14 mouse cellular contexts compared by ENCODE assay signal in genomic region chr17:67566216-67566615, GRCm38 (mm10).
DNase-seq lines count a peak whose midpoint lies in the region; ATAC-seq and TF ChIP-seq lines count a peak whose summit lies in the region.
"Had no signal": no experiment of that assay in that cellular context is flagged by ENCODE, and none has a peak within 500 bp of the region (broad histone marks: within the 10 kb centered on the region; RNA-seq: fewer than 3 reads in every experiment).

No protein-coding gene starts in this region.

- no peak overlapping the region for H3K4me2 ChIP-seq in embryonic facial prominence, embryonic 13.5 days
- no peak overlapping the region for H3K4me2 ChIP-seq in lung, embryonic 14.5 days
- H3K4me2 ChIP-seq: forebrain, embryonic 12.5 days; liver, embryonic 13.5 days; midbrain, embryonic 12.5 days had no signal

- no peak overlapping the region for H3K9ac ChIP-seq in embryonic facial prominence, embryonic 13.5 days
- H3K9ac ChIP-seq in lung, embryonic 14.5 days, result no peak overlapping the region
- H3K9ac ChIP-seq: forebrain, embryonic 12.5 days; liver, embryonic 13.5 days; midbrain, embryonic 12.5 days had no signal

- no peaks in the 10 kb centered on the region for H3K36me3 ChIP-seq in embryonic facial prominence, embryonic 13.5 days
- H3K36me3 ChIP-seq in embryonic facial prominence, embryonic 10.5 days (replicated peaks), result no peaks in the 10 kb centered on the region
- H3K36me3 ChIP-seq in lung, embryonic 14.5 days (ENCODE audit: insufficient read depth), result no peaks in the 10 kb centered on the region
- H3K36me3 ChIP-seq: forebrain, embryonic 12.5 days; liver, embryonic 13.5 days; midbrain, embryonic 12.5 days had no signal

- no peaks in the 10 kb centered on the region for H3K27me3 ChIP-seq in embryonic facial prominence, embryonic 13.5 days
- H3K27me3 ChIP-seq in embryonic facial prominence, embryonic 10.5 days (replicated peaks; ENCODE audit: low read depth, poor library complexity, severe bottlenecking), result no peaks in the 10 kb centered on the region
- H3K27me3 ChIP-seq in lung, embryonic 14.5 days (ENCODE audit: insufficient read depth, low read length), result no peaks in the 10 kb centered on the region
- H3K27me3 ChIP-seq: forebrain, embryonic 12.5 days; liver, embryonic 13.5 days; midbrain, embryonic 12.5 days had no signal

- TF ChIP-seq POLR2A in lung, adult 2 months (IDR thresholded peaks at IDR 0.05; ENCODE audit: borderline replicate concordance, extremely low read depth, low read depth, low read length), result no peak

- WGBS in embryonic facial prominence, embryonic 13.5 days, result 89% methylated on average over 11 of the region's 11 CpGs
- WGBS in embryonic facial prominence, embryonic 10.5 days, result 88% methylated on average over 11 of the region's 11 CpGs
- 66% methylated on average over 11 of the region's 11 CpGs for WGBS in lung, embryonic 14.5 days
- WGBS in lung, adult 2 months, result 49% methylated on average over 11 of the region's 11 CpGs

- no peak overlapping the region for H3K4me3 ChIP-seq in embryonic facial prominence, embryonic 13.5 days
- H3K4me3 ChIP-seq in embryonic facial prominence, embryonic 10.5 days, result no peak overlapping the region
- no peak overlapping the region for H3K4me3 ChIP-seq in lung, embryonic 14.5 days (ENCODE audit: low read depth, low read length)
- H3K4me3 ChIP-seq in lung, adult 2 months (replicated peaks; ENCODE audit: extremely low read depth, low read depth, low read length), result no peak overlapping the region
- H3K4me3 ChIP-seq: forebrain, embryonic 12.5 days; liver, embryonic 13.5 days; midbrain, embryonic 12.5 days had no signal

- H3K27ac ChIP-seq in embryonic facial prominence, embryonic 13.5 days, result peak overlapping the region; percentile 49; the same call in 1 of the 2 replicates
- H3K27ac ChIP-seq in embryonic facial prominence, embryonic 10.5 days (replicated peaks), result no peak overlapping the region
- peak overlapping the region; percentile 54; the same call in 1 of the 2 replicates for H3K27ac ChIP-seq in lung, embryonic 14.5 days (ENCODE audit: low read depth)
- H3K27ac ChIP-seq: forebrain, embryonic 12.5 days; liver, embryonic 13.5 days; midbrain, embryonic 12.5 days had no signal

- no peak for ATAC-seq in embryonic facial prominence, embryonic 13.5 days (ENCODE audit: insufficient number of reproducible peaks, insufficient read depth, low FRiP score, low TSS enrichment, low read depth)
- no peak for ATAC-seq in lung, embryonic 14.5 days (ENCODE audit: insufficient read depth)
- no peak for ATAC-seq in inflammation-experienced regulatory T-cells, adult 6 months

- DNase-seq in embryonic facial prominence, embryonic 10.5 days (ENCODE audit: low spot score), result no peak
- peak; percentile 54 for DNase-seq in lung, embryonic 14.5 days
- no peak for DNase-seq in lung, adult 2 months
- peak; percentile 62 for DNase-seq in kidney, postnatal 14 days
- peak; percentile 18 for DNase-seq in skeletal muscle tissue, adult 2 months (ENCODE audit: low read depth, low spot score)
- DNase-seq in right cerebral cortex, postnatal 4 days, result no peak
- DNase-seq: cerebellum, adult 11-12 months; gastrocnemius, postnatal 14 days; liver, embryonic 13.5 days; thymus, postnatal 25 days had no signal

- TF ChIP-seq CTCF in lung, embryonic 14.5 days (IDR thresholded peaks at IDR 0.05; ENCODE audit: low read depth), result no peak
- TF ChIP-seq CTCF in lung, adult 2 months (IDR thresholded peaks at IDR 0.05; ENCODE audit: insufficient read depth, low read length), result no peak

- H3K4me1 ChIP-seq in embryonic facial prominence, embryonic 13.5 days, result no peaks in the 10 kb centered on the region
- H3K4me1 ChIP-seq in embryonic facial prominence, embryonic 10.5 days, result peaks cover 22% of the 10 kb centered on the region
- H3K4me1 ChIP-seq in lung, embryonic 14.5 days (ENCODE audit: insufficient read depth), result no peaks in the 10 kb centered on the region
- peaks cover 12% of the 10 kb centered on the region; the same call in 1 of the 2 replicates for H3K4me1 ChIP-seq in lung, adult 2 months (ENCODE audit: control insufficient read depth, insufficient read depth, low read length)
- H3K4me1 ChIP-seq: liver, embryonic 13.5 days had no signal

- no peaks in the 10 kb centered on the region for H3K9me3 ChIP-seq in embryonic facial prominence, embryonic 13.5 days
- H3K9me3 ChIP-seq in embryonic facial prominence, embryonic 10.5 days, result no peaks in the 10 kb centered on the region
- H3K9me3 ChIP-seq in lung, embryonic 14.5 days (ENCODE audit: low read depth, low read length), result no peaks in the 10 kb centered on the region
- H3K9me3 ChIP-seq: forebrain, embryonic 12.5 days; liver, embryonic 13.5 days; midbrain, embryonic 12.5 days had no signal

Comparison
In these comparisons a context has a peak if more than half of its experiments do, and no peak if none do; other contexts are left out.
1. DNase-seq: peak in lung, embryonic 14.5 days (single experiment), kidney, postnatal 14 days (single experiment) and skeletal muscle tissue, adult 2 months (single experiment); none in embryonic facial prominence, embryonic 10.5 days (single experiment), lung, adult 2 months (single experiment) and right cerebral cortex, postnatal 4 days (single experiment).